In genomic region chr5:149235002-149235401, GRCm38 (mm10) we compare ENCODE assay signal across 12 mouse cellular contexts. TPM values are rescaled to one million over a fixed set of nuclear protein-coding genes. Genes with fewer than 3 reads are reported as not detected.
DNase-seq lines count a peak whose midpoint lies in the region; ATAC-seq and TF ChIP-seq lines count a peak whose summit lies in the region.
"Had no signal": no experiment of that assay in that cellular context is flagged by ENCODE, and none has a peak within 500 bp of the region (broad histone marks: within the 10 kb centered on the region; RNA-seq: fewer than 3 reads in every experiment).

No protein-coding gene starts in this region.

- peaks cover 34% of the 10 kb centered on the region for H3K4me1 ChIP-seq in thymus, adult 2 months (replicated peaks; ENCODE audit: control insufficient read depth, insufficient read depth, low read length)
- H3K4me1 ChIP-seq in forebrain, embryonic 12.5 days: no peaks in the 10 kb centered on the region
- H3K4me1 ChIP-seq: forebrain, embryonic 10.5 days; limb, embryonic 15.5 days had no signal

- no peaks in the 10 kb centered on the region for H3K36me3 ChIP-seq in thymus, adult 2 months (ENCODE audit: control insufficient read depth, insufficient read depth, low read length)
- no peaks in the 10 kb centered on the region for H3K36me3 ChIP-seq in forebrain, embryonic 12.5 days (replicated peaks)
- H3K36me3 ChIP-seq: forebrain, embryonic 10.5 days; limb, embryonic 15.5 days had no signal

- H3K9me3 ChIP-seq in forebrain, embryonic 12.5 days: no peaks in the 10 kb centered on the region
- H3K9me3 ChIP-seq: limb, embryonic 15.5 days had no signal

- WGBS in thymus, adult 2 months: 14% methylated on average over 7 of the region's 7 CpGs
- 93% methylated on average over 7 of the region's 7 CpGs for WGBS in forebrain, embryonic 12.5 days

- DNase-seq in adrenal gland, postnatal 14 days: peak; percentile 18
- DNase-seq in adrenal gland, postnatal 25 days: no peak
- peak; percentile 46 for DNase-seq in thymus, adult 2 months
- no peak for DNase-seq in thymus, postnatal 10 days (ENCODE audit: low spot score in 2 of 2)
- no peak for DNase-seq in right cerebral cortex, postnatal 36 days (ENCODE audit: low spot score in 2 of 2)
- DNase-seq in gastrocnemius, adult 18-20 months (ENCODE audit: low spot score): no peak
- DNase-seq: gastrocnemius, postnatal 36 days; midbrain, embryonic 14.5 days had no signal

- no peak for TF ChIP-seq POLR2A in thymus, adult 2 months (IDR thresholded peaks at IDR 0.05; ENCODE audit: control insufficient read depth, extremely low read depth, insufficient read depth, low read length, poor library complexity)

- no peak for TF ChIP-seq CTCF in thymus, adult 2 months (IDR thresholded peaks at IDR 0.05; ENCODE audit: borderline replicate concordance, control insufficient read depth, extremely low read depth, insufficient read depth, low read length, poor library complexity)

- H3K27me3 ChIP-seq in thymus, adult 2 months (ENCODE audit: control insufficient read depth, insufficient read depth, low read length): no peaks in the 10 kb centered on the region
- no peaks in the 10 kb centered on the region for H3K27me3 ChIP-seq in forebrain, embryonic 12.5 days
- H3K27me3 ChIP-seq: limb, embryonic 15.5 days had no signal

- peak overlapping the region; percentile 11; the same call in 1 of the 2 replicates for H3K27ac ChIP-seq in thymus, adult 2 months (ENCODE audit: control insufficient read depth, insufficient read depth, low read length)
- H3K27ac ChIP-seq in forebrain, embryonic 12.5 days: no peak overlapping the region
- H3K27ac ChIP-seq: forebrain, embryonic 10.5 days; limb, embryonic 15.5 days had no signal

- ATAC-seq in monocyte, adult 5-6 weeks (replicated peaks; ENCODE audit: insufficient number of reproducible peaks, low FRiP score, low TSS enrichment, poor library complexity, severe bottlenecking): peak; percentile 82
- no peak for ATAC-seq in forebrain, embryonic 12.5 days (ENCODE audit: low FRiP score)

- H3K9ac ChIP-seq in forebrain, embryonic 12.5 days: no peak overlapping the region
- H3K9ac ChIP-seq: limb, embryonic 15.5 days had no signal

- no peak overlapping the region for H3K4me2 ChIP-seq in forebrain, embryonic 12.5 days
- H3K4me2 ChIP-seq: limb, embryonic 15.5 days had no signal

- no peak overlapping the region for H3K4me3 ChIP-seq in thymus, adult 2 months (ENCODE audit: control insufficient read depth, insufficient read depth, low read length)
- H3K4me3 ChIP-seq in forebrain, embryonic 12.5 days (replicated peaks): no peak overlapping the region
- H3K4me3 ChIP-seq: forebrain, embryonic 10.5 days; limb, embryonic 15.5 days had no signal

RNA-seq across cellular contexts. Expression of gene Alox5ap, which starts 29.6 kb away (rescaled TPM):
- total RNA-seq in adrenal gland, postnatal 14 days (2021): 7.8 and 17.6 TPM in 2 replicates
- total RNA-seq in adrenal gland, postnatal 25 days (2021): 9.4 and 14.1 TPM in 2 replicates
- polyA plus RNA-seq in thymus, adult 2 months (2012; rRNA removed): 31.6 and 50.1 TPM in 2 replicates
- total RNA-seq in monocyte, adult 5-6 weeks (2017): 440 to 1,079 TPM (median 1,051 TPM) in 3 replicates
- 1 to 10 TPM; 5.3 to 6.7 TPM for total RNA-seq in gastrocnemius, adult 18-20 months (2021)
- 5.6 and 6.2 TPM in 2 replicates for polyA plus RNA-seq in forebrain, embryonic 12.5 days (2016; fragmentation: Nextera tagmentation; extraction: Ambion mirVana)

RNA-seq across cellular contexts. Expression of gene Hmgb1, which starts 50.7 kb away (rescaled TPM):
- 199 and 236 TPM in 2 replicates for total RNA-seq in adrenal gland, postnatal 14 days (2021)
- total RNA-seq in adrenal gland, postnatal 25 days (2021): 152 and 186 TPM in 2 replicates
- polyA plus RNA-seq in thymus, adult 2 months (2012; rRNA removed): 107 and 133 TPM in 2 replicates
- total RNA-seq in monocyte, adult 5-6 weeks (2017): 536 to 650 TPM (median 623 TPM) in 3 replicates
- 100 to 1,000 TPM; 100 to 119 TPM for total RNA-seq in gastrocnemius, adult 18-20 months (2021)
- 1,906 and 2,082 TPM in 2 replicates for polyA plus RNA-seq in forebrain, embryonic 12.5 days (2016; fragmentation: Nextera tagmentation; extraction: Ambion mirVana)

RNA-seq across cellular contexts. Expression of gene Uspl1, which starts 50.9 kb away (rescaled TPM):
- 27.8 and 30.3 TPM in 2 replicates for total RNA-seq in adrenal gland, postnatal 14 days (2021)
- total RNA-seq in adrenal gland, postnatal 25 days (2021): 30.4 and 32.5 TPM in 2 replicates
- polyA plus RNA-seq in thymus, adult 2 months (2012; rRNA removed): 46.2 and 51.7 TPM in 2 replicates
- 55.5 to 70.2 TPM (median 59.1 TPM) in 3 replicates for total RNA-seq in monocyte, adult 5-6 weeks (2017)
- 10 to 100 TPM; 27.4 to 30.9 TPM for total RNA-seq in gastrocnemius, adult 18-20 months (2021)
- polyA plus RNA-seq in forebrain, embryonic 12.5 days (2016; fragmentation: Nextera tagmentation; extraction: Ambion mirVana): 71.6 and 73.8 TPM in 2 replicates

Comparison
In these comparisons a context has a peak if more than half of its experiments do, and no peak if none do; other contexts are left out.
1. DNase-seq: peak in adrenal gland, postnatal 14 days (single experiment) and thymus, adult 2 months (single experiment); none in adrenal gland, postnatal 25 days (single experiment), thymus, postnatal 10 days (0 of 2), right cerebral cortex, postnatal 36 days (0 of 2) and gastrocnemius, adult 18-20 months (single experiment).
2. RNA of gene Alox5ap, which starts 29.6 kb away (total RNA-seq): 440 to 1,079 TPM in monocyte, adult 5-6 weeks; 9.4 to 14.1 TPM in adrenal gland, postnatal 25 days, 7.8 to 17.6 TPM in adrenal gland, postnatal 14 days and 5.3 to 6.7 TPM in gastrocnemius, adult 18-20 months; every median in the first group is over 10 times any median in the second.